Mouse (Mus musculus): ENCODE results near the gene Rnf126. TPM values are rescaled to one million over a fixed set of nuclear protein-coding genes. Genes with fewer than 3 reads are reported as not detected.

The Rnf126 gene
- polyA plus RNA-seq, 1 experiment from 2014 or later: 74.2 TPM

DNA sequence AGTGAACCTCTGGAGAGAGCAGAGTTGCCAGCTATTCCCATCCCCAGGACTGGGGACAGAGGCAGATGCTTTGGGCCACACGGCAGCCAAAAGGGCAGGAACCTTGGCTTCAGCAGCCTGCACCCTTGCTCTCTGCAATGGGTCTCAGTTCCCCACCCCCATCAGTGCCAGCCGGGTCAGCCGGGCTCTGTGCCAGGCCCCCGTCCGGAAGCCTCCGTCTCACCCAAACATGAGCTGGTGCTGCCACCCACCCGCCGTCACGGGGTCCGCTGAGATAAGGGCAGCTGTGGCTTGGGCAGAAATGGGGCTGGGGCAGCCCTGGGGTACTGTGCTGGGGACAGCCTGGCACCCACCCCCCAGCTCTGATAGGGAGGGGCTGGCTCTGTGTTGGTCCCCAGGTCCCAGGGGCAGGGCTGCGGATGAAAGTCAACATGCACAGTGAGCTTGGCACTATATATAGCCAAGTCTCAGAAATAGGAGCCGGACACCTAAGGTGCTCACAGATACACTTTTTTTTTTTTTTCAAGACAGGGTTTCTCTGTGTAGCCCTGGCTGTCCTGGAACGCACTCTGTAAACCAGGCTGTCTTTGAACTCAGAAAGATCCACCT lies 37.3 kb downstream of the Rnf126 start:
- H3K36me3 ChIP-seq (ENCODE audit: control insufficient read depth, insufficient read depth, low read length): peaks cover 19% of the 10 kb centered on the region
- H3K4me3 ChIP-seq (ENCODE audit: low read length): no peak overlapping the region
- H3K4me1 ChIP-seq (ENCODE audit: control insufficient read depth, insufficient read depth, low read depth, low read length): no peaks in the 10 kb centered on the region; the same call in 1 of the 2 replicates
- H3K27ac ChIP-seq (ENCODE audit: low read depth, low read length): no peak overlapping the region
- H3K9me3 ChIP-seq (ENCODE audit: control insufficient read depth, low read length): no peaks in the 10 kb centered on the region
- WGBS: 70% methylated on average over 13 of the region's 13 CpGs
- no peak for ATAC-seq
- no peaks in the 10 kb centered on the region for H3K27me3 ChIP-seq (replicated peaks; ENCODE audit: control insufficient read depth, insufficient read depth, low read length)
- H3K9ac ChIP-seq (ENCODE audit: low read depth, low read length): no peak overlapping the region
- H3K4me2 ChIP-seq (ENCODE audit: low read length): no peak overlapping the region

DNA sequence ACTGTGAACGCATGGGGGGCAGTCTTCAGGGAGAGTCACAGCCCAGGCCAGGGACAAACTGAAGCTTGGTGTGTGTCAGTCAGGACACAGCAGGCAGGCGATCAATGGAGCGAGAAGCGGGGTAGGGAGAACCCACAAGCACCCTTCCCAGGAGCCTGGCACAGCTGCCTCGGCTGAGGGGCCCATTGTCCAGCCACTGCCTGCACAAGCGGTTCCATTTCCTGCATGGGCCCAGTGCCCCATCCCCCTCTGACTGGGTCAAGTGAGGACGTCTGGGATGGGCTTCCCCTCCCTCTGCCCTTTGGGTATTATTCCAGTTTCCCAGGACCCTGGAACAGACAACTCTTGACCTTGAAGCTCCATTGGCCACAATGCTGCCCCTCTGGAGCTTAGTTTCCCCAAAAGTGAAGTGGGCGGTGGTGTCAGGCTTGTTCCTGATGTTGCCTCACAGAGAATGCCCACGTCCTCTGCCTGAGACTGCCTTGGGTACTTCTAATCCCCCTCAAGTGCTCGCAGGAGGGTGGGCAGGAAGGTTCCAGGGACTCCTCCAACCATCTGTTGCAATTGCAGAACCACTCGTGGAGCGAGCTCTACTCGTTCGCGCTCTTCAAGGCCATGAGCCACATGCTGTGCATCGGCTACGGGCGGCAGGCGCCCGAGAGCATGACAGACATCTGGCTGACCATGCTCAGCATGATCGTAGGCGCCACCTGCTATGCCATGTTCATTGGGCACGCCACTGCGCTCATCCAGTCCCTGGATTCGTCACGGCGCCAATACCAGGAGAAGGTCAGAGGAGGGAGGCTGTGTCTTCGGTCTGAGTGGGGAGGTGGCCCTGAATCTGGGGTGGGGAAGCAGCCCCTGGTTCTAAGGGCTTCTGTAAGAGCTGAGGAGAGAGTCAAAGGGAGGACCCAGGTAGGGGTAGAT lies 38.2 kb downstream of the Rnf126 start:
- Histone ChIP-seq H3K4me1 (ENCODE audit: control insufficient read depth, insufficient read depth, low read depth, low read length) (no peaks in the 10 kb centered on the region; the same call in 1 of the 2 replicates), H3K4me2 (ENCODE audit: low read length) (no peak overlapping the region), H3K4me3 (ENCODE audit: low read length) (no peak overlapping the region), H3K27me3 (replicated peaks; ENCODE audit: control insufficient read depth, insufficient read depth, low read length) (no peaks in the 10 kb centered on the region), H3K9me3 (ENCODE audit: control insufficient read depth, low read length) (no peaks in the 10 kb centered on the region), H3K9ac (ENCODE audit: low read depth, low read length) (no peak overlapping the region), H3K27ac (ENCODE audit: low read depth, low read length) (no peak overlapping the region), H3K36me3 (ENCODE audit: control insufficient read depth, insufficient read depth, low read length) (peaks cover 13% of the 10 kb centered on the region)
- 64% methylated on average over 28 of the region's 28 CpGs for WGBS
- ATAC-seq: no peak

DNA sequence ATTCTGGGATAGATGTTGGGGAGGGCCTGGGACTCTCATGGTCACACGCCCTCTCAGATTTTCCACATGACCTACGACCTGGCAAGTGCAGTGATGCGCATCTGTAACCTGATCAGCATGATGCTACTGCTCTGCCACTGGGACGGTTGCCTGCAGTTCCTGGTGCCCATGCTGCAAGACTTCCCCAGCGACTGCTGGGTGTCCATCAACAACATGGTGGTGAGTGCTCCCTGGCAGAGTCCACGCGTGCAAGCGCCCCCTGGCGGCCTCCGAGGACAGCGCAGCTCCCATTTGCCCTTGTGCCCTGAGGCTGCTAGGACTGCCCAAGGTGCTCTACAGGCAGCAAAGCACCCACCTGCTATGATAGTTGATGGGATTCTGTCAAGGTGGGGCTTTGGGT lies 40.7 kb downstream of the Rnf126 start:
- Histone ChIP-seq H3K27me3 (replicated peaks; ENCODE audit: control insufficient read depth, insufficient read depth, low read length) (no peaks in the 10 kb centered on the region), H3K4me3 (ENCODE audit: low read length) (no peak overlapping the region), H3K27ac (ENCODE audit: low read depth, low read length) (no peak overlapping the region), H3K4me1 (ENCODE audit: control insufficient read depth, insufficient read depth, low read depth, low read length) (no peaks in the 10 kb centered on the region; the same call in 1 of the 2 replicates), H3K9me3 (ENCODE audit: control insufficient read depth, low read length) (no peaks in the 10 kb centered on the region), H3K36me3 (ENCODE audit: control insufficient read depth, insufficient read depth, low read length) (peaks cover 4% of the 10 kb centered on the region), H3K9ac (ENCODE audit: low read depth, low read length) (no peak overlapping the region), H3K4me2 (ENCODE audit: low read length) (no peak overlapping the region)
- 38% methylated on average over 11 of the region's 11 CpGs for WGBS
- ATAC-seq: no peak

DNA sequence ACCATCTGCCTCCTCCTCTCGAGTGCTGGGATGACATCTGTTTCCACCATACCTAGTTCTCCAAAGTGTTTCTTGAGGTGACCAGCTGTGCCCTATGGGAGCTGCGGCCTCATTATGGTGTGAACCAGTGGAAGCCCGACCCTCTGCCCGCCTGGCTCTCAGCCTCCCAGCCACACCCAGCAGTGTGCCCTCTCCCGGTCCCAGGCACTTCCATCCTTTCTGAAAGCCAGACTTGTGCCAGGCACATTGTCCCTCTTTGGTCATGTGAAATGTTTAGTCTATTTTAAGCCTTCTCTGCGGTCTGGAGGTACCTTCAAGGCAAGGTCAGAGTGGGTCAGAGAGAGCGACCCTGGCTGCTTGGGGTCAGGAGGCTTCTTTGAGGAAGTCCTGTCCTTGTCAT lies 43.1 kb downstream of the Rnf126 start:
- H3K4me3 ChIP-seq (ENCODE audit: low read length): no peak overlapping the region
- ATAC-seq: no peak
- no peak overlapping the region for H3K9ac ChIP-seq (ENCODE audit: low read depth, low read length)
- H3K27me3 ChIP-seq (replicated peaks; ENCODE audit: control insufficient read depth, insufficient read depth, low read length): no peaks in the 10 kb centered on the region
- peaks cover 2% of the 10 kb centered on the region; the same call in 1 of the 2 replicates for H3K36me3 ChIP-seq (ENCODE audit: control insufficient read depth, insufficient read depth, low read length)
- no peak overlapping the region for H3K4me2 ChIP-seq (ENCODE audit: low read length)
- 86% methylated on average over 7 of the region's 7 CpGs for WGBS
- no peaks in the 10 kb centered on the region; the same call in 1 of the 2 replicates for H3K4me1 ChIP-seq (ENCODE audit: control insufficient read depth, insufficient read depth, low read depth, low read length)
- no peaks in the 10 kb centered on the region for H3K9me3 ChIP-seq (ENCODE audit: control insufficient read depth, low read length)
- H3K27ac ChIP-seq (ENCODE audit: low read depth, low read length): no peak overlapping the region

DNA sequence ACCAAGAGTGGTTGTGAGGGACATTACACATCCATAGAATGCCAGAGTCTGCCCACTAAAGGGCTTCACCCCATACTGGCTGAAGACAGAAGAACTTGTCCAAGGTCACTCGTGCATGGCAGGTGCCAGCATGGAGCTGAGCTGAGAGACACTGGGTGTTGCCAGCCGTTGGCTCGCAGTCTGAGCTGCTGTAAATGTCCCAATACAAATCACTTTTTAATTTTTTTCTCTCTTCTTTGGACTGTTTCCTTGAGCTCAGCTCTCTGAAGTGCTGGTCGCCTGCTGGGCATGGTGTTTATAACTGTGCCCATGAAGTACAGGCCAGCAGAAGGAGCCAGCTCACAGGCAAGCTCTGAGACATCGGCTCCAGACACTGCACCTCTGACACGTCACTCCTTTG lies 43.7 kb downstream of the Rnf126 start:
- H3K4me3 ChIP-seq (ENCODE audit: low read length): no peak overlapping the region
- H3K36me3 ChIP-seq (ENCODE audit: control insufficient read depth, insufficient read depth, low read length): peaks cover 2% of the 10 kb centered on the region; the same call in 1 of the 2 replicates
- H3K27ac ChIP-seq (ENCODE audit: low read depth, low read length): no peak overlapping the region
- peaks cover 3% of the 10 kb centered on the region for H3K4me1 ChIP-seq (ENCODE audit: control insufficient read depth, insufficient read depth, low read depth, low read length)
- no peak overlapping the region for H3K9ac ChIP-seq (ENCODE audit: low read depth, low read length)
- H3K27me3 ChIP-seq (replicated peaks; ENCODE audit: control insufficient read depth, insufficient read depth, low read length): peaks cover 4% of the 10 kb centered on the region; the same call in 1 of the 2 replicates
- ATAC-seq: peak; percentile 26; the same call in 1 of the 2 replicates
- H3K9me3 ChIP-seq (ENCODE audit: control insufficient read depth, low read length): no peaks in the 10 kb centered on the region
- WGBS: 57% methylated on average over 6 of the region's 6 CpGs
- H3K4me2 ChIP-seq (ENCODE audit: low read length): no peak overlapping the region

DNA sequence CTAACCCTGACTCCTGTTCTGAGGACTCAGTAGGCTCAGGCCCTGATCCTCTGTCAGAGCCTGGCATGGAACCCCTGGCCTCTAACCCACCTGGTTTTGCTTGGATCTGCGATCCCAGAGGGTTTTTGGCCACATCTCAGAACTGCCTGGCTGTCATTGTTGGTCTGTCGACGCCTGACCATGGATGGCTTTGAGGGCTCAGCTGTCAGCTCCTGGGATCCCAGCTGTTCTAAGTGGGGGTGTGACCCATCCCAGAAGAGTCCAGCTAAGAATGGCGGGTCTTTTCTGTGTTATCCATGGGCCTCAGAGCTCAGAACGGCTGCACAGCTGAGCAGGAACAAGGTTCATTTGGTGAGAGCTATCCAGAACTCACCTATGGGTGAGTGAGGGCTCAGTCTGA lies 45.7 kb downstream of the Rnf126 start:
- Histone ChIP-seq H3K36me3 (ENCODE audit: control insufficient read depth, insufficient read depth, low read length) (peaks cover 2% of the 10 kb centered on the region; the same call in 1 of the 2 replicates), H3K4me2 (ENCODE audit: low read length) (no peak overlapping the region), H3K9me3 (ENCODE audit: control insufficient read depth, low read length) (no peaks in the 10 kb centered on the region), H3K27me3 (replicated peaks; ENCODE audit: control insufficient read depth, insufficient read depth, low read length) (peaks cover 5% of the 10 kb centered on the region; the same call in 1 of the 2 replicates), H3K4me1 (ENCODE audit: control insufficient read depth, insufficient read depth, low read depth, low read length) (peaks cover 16% of the 10 kb centered on the region), H3K4me3 (ENCODE audit: low read length) (no peak overlapping the region), H3K9ac (ENCODE audit: low read depth, low read length) (no peak overlapping the region), H3K27ac (ENCODE audit: low read depth, low read length) (no peak overlapping the region)
- WGBS: 62% methylated on average over 5 of the region's 5 CpGs
- no peak for ATAC-seq

DNA sequence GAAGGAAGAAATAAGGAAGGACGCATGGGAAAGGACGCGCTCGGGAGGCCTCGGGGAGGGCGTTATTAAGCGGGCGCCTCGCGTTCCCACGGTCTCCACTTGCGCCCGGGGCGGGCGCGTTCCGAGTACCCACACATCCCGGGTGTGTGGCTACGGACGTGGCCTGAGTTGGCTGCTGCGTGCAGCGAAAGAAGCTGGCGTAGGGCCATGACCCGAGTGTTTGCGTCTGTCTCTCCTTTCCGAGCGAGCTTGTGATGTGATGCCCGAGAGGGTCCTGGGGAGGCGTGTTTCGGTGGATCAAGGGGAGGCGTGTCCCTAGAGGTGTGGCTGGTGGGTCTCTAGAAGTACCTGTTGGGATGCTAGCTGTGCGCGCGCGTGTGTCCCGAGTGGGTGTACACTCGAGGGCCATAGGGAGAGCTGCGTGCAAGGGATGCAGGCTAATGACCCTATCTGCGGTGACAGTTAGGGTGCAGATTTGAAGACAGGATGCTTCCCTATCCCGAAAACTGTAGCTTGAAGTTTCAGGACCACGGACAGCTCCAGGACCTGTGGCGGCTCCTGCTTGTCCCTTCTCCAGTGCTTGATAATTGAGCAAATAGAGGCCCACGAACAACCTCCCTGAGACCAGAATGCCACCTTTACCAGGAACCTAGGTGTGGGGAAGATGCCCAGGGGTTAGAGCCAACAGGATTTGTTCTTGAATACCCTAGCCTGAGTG lies 49.0 kb downstream of the Rnf126 start:
- Histone ChIP-seq H3K27me3 (replicated peaks; ENCODE audit: control insufficient read depth, insufficient read depth, low read length) (peaks cover 7% of the 10 kb centered on the region), H3K4me3 (ENCODE audit: low read length) (peak overlapping the region; percentile 78), H3K27ac (ENCODE audit: low read depth, low read length) (no peak overlapping the region), H3K4me1 (ENCODE audit: control insufficient read depth, insufficient read depth, low read depth, low read length) (peaks cover 18% of the 10 kb centered on the region), H3K9me3 (ENCODE audit: control insufficient read depth, low read length) (no peaks in the 10 kb centered on the region), H3K4me2 (ENCODE audit: low read length) (peak overlapping the region; percentile 71), H3K36me3 (ENCODE audit: control insufficient read depth, insufficient read depth, low read length) (no peaks in the 10 kb centered on the region), H3K9ac (ENCODE audit: low read depth, low read length) (peak overlapping the region; percentile 88)
- WGBS: 3% methylated on average over 43 of the region's 43 CpGs
- ATAC-seq: no peak

DNA sequence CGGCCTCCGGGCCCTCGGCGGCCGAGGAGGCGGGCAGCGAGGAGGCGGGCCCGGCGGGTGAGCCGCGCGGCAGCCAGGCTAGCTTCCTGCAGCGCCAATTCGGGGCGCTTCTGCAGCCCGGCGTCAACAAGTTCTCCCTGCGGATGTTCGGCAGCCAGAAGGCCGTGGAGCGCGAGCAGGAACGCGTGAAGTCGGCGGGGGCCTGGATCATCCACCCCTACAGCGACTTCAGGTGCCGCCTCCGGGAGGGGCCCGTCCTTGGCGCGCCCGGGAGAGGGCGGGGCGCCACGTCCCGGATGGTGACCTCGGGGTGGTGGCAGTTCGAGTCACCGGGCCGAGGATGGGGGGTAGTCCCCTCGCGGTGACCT lies 49.8 kb downstream of the Rnf126 start:
- Histone ChIP-seq H3K9ac (ENCODE audit: low read depth, low read length) (peak overlapping the region; percentile 88), H3K4me2 (ENCODE audit: low read length) (peak overlapping the region; percentile 71), H3K9me3 (ENCODE audit: control insufficient read depth, low read length) (no peaks in the 10 kb centered on the region), H3K4me1 (ENCODE audit: control insufficient read depth, insufficient read depth, low read depth, low read length) (peaks cover 18% of the 10 kb centered on the region), H3K36me3 (ENCODE audit: control insufficient read depth, insufficient read depth, low read length) (0 out of 2 replicates have a peak, but pooled peaks cover 2% of the 10 kb centered on the region), H3K27ac (ENCODE audit: low read depth, low read length) (peak overlapping the region; percentile 72), H3K27me3 (replicated peaks; ENCODE audit: control insufficient read depth, insufficient read depth, low read length) (peaks cover 7% of the 10 kb centered on the region), H3K4me3 (ENCODE audit: low read length) (peak overlapping the region; percentile 78)
- WGBS: 0% methylated on average over 33 of the region's 44 CpGs
- peak; percentile 21; the same call in 1 of the 2 replicates for ATAC-seq

Data from hindbrain, embryonic 16.5 days (tissue).